In the genomic region with DNA sequence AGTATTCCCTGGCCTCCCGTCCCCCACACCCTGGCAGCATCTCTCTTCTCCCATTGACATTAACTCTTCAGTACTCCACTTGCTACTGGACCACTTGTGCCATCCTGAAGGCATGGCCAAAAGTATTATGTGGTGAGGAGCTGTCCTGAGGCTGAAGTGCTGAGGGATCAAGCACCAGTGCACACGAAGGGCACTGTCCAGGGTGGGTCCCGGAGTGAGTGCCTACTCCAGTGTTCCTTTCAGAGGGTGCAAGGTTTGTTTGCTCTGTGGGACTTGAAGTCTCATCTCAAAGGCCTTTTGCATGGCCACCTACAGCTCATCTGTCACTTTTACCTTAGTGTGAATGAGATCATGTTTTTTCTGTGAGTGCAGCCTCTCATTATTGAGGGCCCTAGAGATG, we compare ENCODE assay signal across 16 mouse cellular contexts. TPM values are rescaled to one million over a fixed set of nuclear protein-coding genes. Genes with fewer than 3 reads are reported as not detected.
DNase-seq lines count a peak whose midpoint lies in the region; ATAC-seq and TF ChIP-seq lines count a peak whose summit lies in the region.
"Had no signal": no experiment of that assay in that cellular context is flagged by ENCODE, and none has a peak within 500 bp of the region (broad histone marks: within the 10 kb centered on the region; RNA-seq: fewer than 3 reads in every experiment).

No protein-coding gene starts in this region.

- no peaks in the 10 kb centered on the region for H3K4me1 ChIP-seq in heart, postnatal 0 days (ENCODE audit: control insufficient read depth, insufficient read depth)
- H3K4me1 ChIP-seq in forebrain, embryonic 10.5 days = peaks cover 23% of the 10 kb centered on the region
- peaks cover 26% of the 10 kb centered on the region for H3K4me1 ChIP-seq in hindbrain, embryonic 15.5 days (replicated peaks)
- H3K4me1 ChIP-seq: embryonic facial prominence, embryonic 13.5 days had no signal

- H3K9me3 ChIP-seq in heart, postnatal 0 days (replicated peaks; ENCODE audit: control insufficient read depth, low read length) = no peaks in the 10 kb centered on the region
- H3K9me3 ChIP-seq in forebrain, embryonic 10.5 days = no peaks in the 10 kb centered on the region
- H3K9me3 ChIP-seq in hindbrain, embryonic 15.5 days = no peaks in the 10 kb centered on the region
- H3K9me3 ChIP-seq: embryonic facial prominence, embryonic 13.5 days had no signal

- no peak for TF ChIP-seq POLR2A in myocyte (IDR thresholded peaks at IDR 0.05; ENCODE audit: insufficient read length, low read depth)

- no peaks in the 10 kb centered on the region for H3K36me3 ChIP-seq in heart, postnatal 0 days (replicated peaks; ENCODE audit: control insufficient read depth, insufficient read depth, low read length)
- H3K36me3 ChIP-seq in forebrain, embryonic 10.5 days (replicated peaks) = no peaks in the 10 kb centered on the region
- no peaks in the 10 kb centered on the region for H3K36me3 ChIP-seq in hindbrain, embryonic 15.5 days
- H3K36me3 ChIP-seq in myocyte (ENCODE audit: control insufficient read depth, insufficient read depth) = no peaks in the 10 kb centered on the region
- H3K36me3 ChIP-seq: embryonic facial prominence, embryonic 13.5 days had no signal

- H3K9ac ChIP-seq in heart, postnatal 0 days (replicated peaks; ENCODE audit: low read depth, low read length) = no peak overlapping the region
- H3K9ac ChIP-seq in hindbrain, embryonic 15.5 days = no peak overlapping the region
- H3K9ac ChIP-seq: embryonic facial prominence, embryonic 13.5 days had no signal

- DNase-seq in heart, postnatal 0 days (ENCODE audit: low spot score) = no peak
- no peak for DNase-seq in heart, postnatal 4 days
- no peak for DNase-seq in forebrain, embryonic 10.5 days (ENCODE audit: extremely low spot score, low spot score)
- DNase-seq in layer of hippocampus, adult 9-11 months = no peak
- no peak for DNase-seq in cerebellum, postnatal 10 days
- no peak for DNase-seq in spleen, adult 12 weeks (ENCODE audit: low spot score)
- DNase-seq: cerebellum, adult 2 months; heart, postnatal 14 days; kidney, adult 8-10 months; lung, postnatal 36 days; thymus, adult 18-20 months had no signal

- H3K79me2 ChIP-seq in myocyte (ENCODE audit: control insufficient read depth, insufficient read depth) = no peaks in the 10 kb centered on the region

- H3K4me2 ChIP-seq in heart, postnatal 0 days (ENCODE audit: low read depth, low read length) = no peak overlapping the region
- H3K4me2 ChIP-seq in hindbrain, embryonic 15.5 days = no peak overlapping the region
- no peak overlapping the region for H3K4me2 ChIP-seq in myocyte (ENCODE audit: low read depth)
- H3K4me2 ChIP-seq: embryonic facial prominence, embryonic 13.5 days had no signal

- no peak overlapping the region for H3K27ac ChIP-seq in heart, postnatal 0 days (ENCODE audit: low read depth)
- H3K27ac ChIP-seq in forebrain, embryonic 10.5 days = peak overlapping the region; percentile 68
- H3K27ac ChIP-seq in hindbrain, embryonic 15.5 days (replicated peaks) = peak overlapping the region; percentile 60
- H3K27ac ChIP-seq: embryonic facial prominence, embryonic 13.5 days had no signal

- no peak overlapping the region for H3ac ChIP-seq in myocyte (ENCODE audit: control insufficient read depth, insufficient read length)

- no peaks in the 10 kb centered on the region for H3K27me3 ChIP-seq in heart, postnatal 0 days (ENCODE audit: control insufficient read depth, insufficient read depth, low read length)
- H3K27me3 ChIP-seq in forebrain, embryonic 10.5 days (ENCODE audit: poor library complexity, severe bottlenecking) = 0 out of 2 replicates have a peak, but pooled peaks cover 9% of the 10 kb centered on the region
- no peaks in the 10 kb centered on the region for H3K27me3 ChIP-seq in hindbrain, embryonic 15.5 days
- H3K27me3 ChIP-seq in myocyte (ENCODE audit: control insufficient read depth, insufficient read depth, insufficient read length) = no peaks in the 10 kb centered on the region
- H3K27me3 ChIP-seq: embryonic facial prominence, embryonic 13.5 days had no signal

- ATAC-seq in heart, postnatal 0 days (ENCODE audit: insufficient read depth, low read depth) = 0 out of 2 replicates have a peak, but pooled peaks have one; percentile 11
- 0 out of 2 replicates have a peak, but pooled peaks have one; percentile 29 for ATAC-seq in hindbrain, embryonic 15.5 days (ENCODE audit: low FRiP score, low read depth)

- no peak for TF ChIP-seq CTCF in heart, postnatal 0 days (IDR thresholded peaks at IDR 0.05; ENCODE audit: low read depth)

- TF ChIP-seq EP300 in heart, postnatal 0 days (IDR thresholded peaks at IDR 0.05; ENCODE audit: low read depth) = no peak

- H3K4me3 ChIP-seq in heart, postnatal 0 days (ENCODE audit: low read depth, low read length) = no peak overlapping the region
- H3K4me3 ChIP-seq in forebrain, embryonic 10.5 days = no peak overlapping the region
- H3K4me3 ChIP-seq in hindbrain, embryonic 15.5 days = no peak overlapping the region
- no peak overlapping the region for H3K4me3 ChIP-seq in myocyte
- H3K4me3 ChIP-seq: embryonic facial prominence, embryonic 13.5 days had no signal

- WGBS in heart, postnatal 0 days = 38% methylated on average over 3 of the region's 3 CpGs
- 73% methylated on average over 3 of the region's 3 CpGs for WGBS in forebrain, embryonic 10.5 days
- 77% methylated on average over 3 of the region's 3 CpGs for WGBS in hindbrain, embryonic 15.5 days

TF ChIP-seq in myocyte, 11 proteins besides CTCF, POLR2A, EP300 and RAD21:
- TF ChIP-seq REST (IDR thresholded peaks at IDR 0.05; ENCODE audit: insufficient read depth, insufficient read length) = peak; percentile 91
- no peak for TF ChIP-seq TCF3 (IDR thresholded peaks at IDR 0.05; ENCODE audit: insufficient read length, low read depth)

RNA-seq across cellular contexts. Expression of a gene that starts 31.4 kb away (rescaled TPM):
- 3.9 and 4.2 TPM in 2 replicates for total RNA-seq in heart, postnatal 0 days (2014; rRNA removed; ENCODE audit: low replicate concordance)
- 1.1 and 1.4 TPM in 2 replicates for polyA plus RNA-seq in heart, postnatal 0 days (2015; fragmentation: Nextera tagmentation; extraction: Ambion mirVana)
- total RNA-seq in heart, postnatal 4 days (2021) = 10 to 100 TPM in 1 of 2 experiments, 1 to 10 TPM in 1; 8.6 to 11.9 TPM
- polyA plus RNA-seq in forebrain, embryonic 10.5 days (2016; fragmentation: Nextera tagmentation; extraction: Ambion mirVana) = 3.4 and 3.9 TPM in 2 replicates
- polyA plus RNA-seq in hindbrain, embryonic 15.5 days (2015; fragmentation: Nextera tagmentation; extraction: Ambion mirVana) = 60.0 and 64.1 TPM in 2 replicates
- polyA plus RNA-seq in myocyte (2012; fragmentation: generic; extraction: Trizol) = not detected

RNA-seq across cellular contexts. Expression of a gene that starts 44.3 kb away (rescaled TPM):
- not detected in 2 replicates for total RNA-seq in heart, postnatal 0 days (2014; rRNA removed; ENCODE audit: low replicate concordance)
- polyA plus RNA-seq in heart, postnatal 0 days (2015; fragmentation: Nextera tagmentation; extraction: Ambion mirVana) = not detected in 2 replicates
- not detected for total RNA-seq in heart, postnatal 4 days (2021)
- polyA plus RNA-seq in forebrain, embryonic 10.5 days (2016; fragmentation: Nextera tagmentation; extraction: Ambion mirVana) = not detected in 2 replicates
- not detected in 2 replicates for polyA plus RNA-seq in hindbrain, embryonic 15.5 days (2015; fragmentation: Nextera tagmentation; extraction: Ambion mirVana)
- polyA plus RNA-seq in myocyte (2012; fragmentation: generic; extraction: Trizol) = not detected
- total RNA-seq: heart, postnatal 14 days had no signal
- polyA plus RNA-seq: cerebellum, adult 2 months; embryonic facial prominence, embryonic 13.5 days; limb, embryonic 11.5 days; liver, embryonic 16.5 days had no signal

Comparison
In these comparisons a context has a peak if more than half of its experiments do, and no peak if none do; other contexts are left out.
1. RNA of a gene that starts 31.4 kb away (polyA plus RNA-seq): 60.0 to 64.1 TPM in hindbrain, embryonic 15.5 days; 3.4 to 3.9 TPM in forebrain, embryonic 10.5 days, 1.1 to 1.4 TPM in heart, postnatal 0 days and not detected in myocyte (single experiment); every median in the first group is over 10 times any median in the second.